Mouse (Mus musculus) midbrain, embryonic 11.5 days (tissue): ENCODE results near the gene Pam. TPM values are rescaled to one million over a fixed set of nuclear protein-coding genes. Genes with fewer than 3 reads are reported as not detected.

Experiments
- ATAC-seq: fragments of 200-750 bp; cut with Nextera tagmentation; 2 replicates; pipeline ENCODE4 v1.8.0; 2017; ENCODE audit warnings: moderate TSS enrichment, moderate library complexity; ENCODE audit not compliant: low FRiP score
- DNase-seq: peaks from one replicate; pipeline ENCODE4 v3.0.0; 2015; ENCODE audit warnings: low spot score; ENCODE audit errors: missing footprints
- H3K27ac ChIP-seq: fragments of 300-500 bp; sonication (generic); 2 replicates; pipeline ENCODE4 v1.5.1; 2014; ENCODE audit warnings: low read depth, low read length
- H3K27me3 ChIP-seq: fragments of 300-500 bp; sonication (generic); 2 replicates; pipeline ENCODE4 v1.6.1; 2014; ENCODE audit warnings: mild to moderate bottlenecking, low read length, moderate library complexity, mixed read lengths; ENCODE audit not compliant: control insufficient read depth, insufficient read depth
- H3K36me3 ChIP-seq: fragments of 300-500 bp; sonication (generic); 2 replicates; pipeline ENCODE4 v1.6.1; 2014; ENCODE audit warnings: mild to moderate bottlenecking, low read length, moderate library complexity, mixed read lengths; ENCODE audit not compliant: control insufficient read depth, insufficient read depth
- H3K4me1 ChIP-seq: fragments of 300-500 bp; sonication (generic); 2 replicates; pipeline ENCODE4 v1.6.1; 2014; ENCODE audit warnings: low read length; ENCODE audit not compliant: control insufficient read depth, insufficient read depth
- H3K4me2 ChIP-seq: fragments of 300-500 bp; sonication (generic); 2 replicates; pipeline ENCODE4 v1.6.1; 2014; ENCODE audit warnings: mild to moderate bottlenecking, moderate library complexity
- H3K4me3 ChIP-seq: fragments of 300-500 bp; sonication (generic); 2 replicates; pipeline ENCODE4 v1.5.1; 2014; ENCODE audit warnings: low read depth, low read length
- H3K9ac ChIP-seq: fragments of 300-500 bp; sonication (generic); 2 replicates; pipeline ENCODE4 v1.6.1; 2014; ENCODE audit warnings: low read length
- H3K9me3 ChIP-seq: fragments of 300-500 bp; sonication (generic); 2 replicates; pipeline ENCODE4 v1.6.1; 2016; ENCODE audit warnings: low read length; ENCODE audit not compliant: control insufficient read depth
- WGBS: fragments of 180-500 bp; shearing (Covaris S2); extraction: QIAGEN DNeasy Blood & Tissue Kit; methylation state at CpG from one replicate; pipeline ENCODE4 v1.1.7; 2014; 5-methylcytosine and 5-hydroxymethylcytosine counted together
- polyA plus RNA-seq: library from polyadenylated mRNA; unstranded; fragments of >200 nt; fragmentation: Nextera tagmentation; extraction: Ambion mirVana; gene quantifications from 2 replicates; pipeline ENCODE4 v1.2.1, GENCODE M21; 2014

The Pam gene
- polyA plus RNA-seq, 1 experiment from 2014 or later = 21.1 TPM

GRCm38 (mm10) chr1:98071436-98071835, 24.0 kb downstream of the Pam start:
- DNase-seq = peak; percentile 62
- Histone ChIP-seq H3K27me3 (no peaks in the 10 kb centered on the region), H3K36me3 (no peaks in the 10 kb centered on the region), H3K27ac (no peak overlapping the region), H3K9ac (no peak overlapping the region), H3K4me3 (no peak overlapping the region), H3K9me3 (no peaks in the 10 kb centered on the region; the same call in 1 of the 2 replicates), H3K4me1 (no peaks in the 10 kb centered on the region; the same call in 1 of the 2 replicates), H3K4me2 (no peak overlapping the region)
- 88% methylated on average over 9 of the region's 9 CpGs for WGBS
- ATAC-seq = no peak

- H3K4me1 ChIP-seq = no peaks in the 10 kb centered on the region; the same call in 1 of the 2 replicates
- H3K9me3 ChIP-seq = no peaks in the 10 kb centered on the region; the same call in 1 of the 2 replicates
- no peak overlapping the region for H3K4me3 ChIP-seq
- H3K27ac ChIP-seq = no peak overlapping the region
- no peak overlapping the region for H3K9ac ChIP-seq
- no peak overlapping the region for H3K4me2 ChIP-seq
- ATAC-seq (no peak), DNase-seq (peak; percentile 41)
- no peaks in the 10 kb centered on the region for H3K36me3 ChIP-seq
- 81% methylated on average over 5 of the region's 5 CpGs for WGBS
- no peaks in the 10 kb centered on the region for H3K27me3 ChIP-seq
These were observed 24.6 kb downstream of the Pam start for GRCm38 (mm10) chr1:98070743-98071325.

- no peaks in the 10 kb centered on the region for H3K36me3 ChIP-seq
- DNase-seq = no peak
- no peak overlapping the region for H3K9ac ChIP-seq
- H3K4me1 ChIP-seq = no peaks in the 10 kb centered on the region; the same call in 1 of the 2 replicates
- 95% methylated on average over 4 of the region's 4 CpGs for WGBS
- H3K9me3 ChIP-seq = no peaks in the 10 kb centered on the region; the same call in 1 of the 2 replicates
- no peaks in the 10 kb centered on the region for H3K27me3 ChIP-seq
- no peak overlapping the region for H3K27ac ChIP-seq
- H3K4me2 ChIP-seq = no peak overlapping the region
- no peak for ATAC-seq
- H3K4me3 ChIP-seq = no peak overlapping the region
These were observed 27.3 kb downstream of the Pam start for GRCm38 (mm10) chr1:98068177-98068576.

GRCm38 (mm10) chr1:98062074-98062473, 33.4 kb downstream of the Pam start:
- Histone ChIP-seq H3K9me3 (no peaks in the 10 kb centered on the region), H3K4me2 (no peak overlapping the region), H3K36me3 (no peaks in the 10 kb centered on the region), H3K27me3 (no peaks in the 10 kb centered on the region), H3K4me1 (peaks cover 3% of the 10 kb centered on the region; the same call in 1 of the 2 replicates), H3K27ac (no peak overlapping the region), H3K9ac (no peak overlapping the region), H3K4me3 (no peak overlapping the region)
- ATAC-seq (no peak), DNase-seq (no peak)
- WGBS = 73% methylated on average over 2 of the region's 2 CpGs

GRCm38 (mm10) chr1:98059401-98059800, 36.0 kb downstream of the Pam start:
- Histone ChIP-seq H3K9me3 (no peaks in the 10 kb centered on the region), H3K4me3 (no peak overlapping the region), H3K9ac (no peak overlapping the region), H3K27ac (no peak overlapping the region), H3K4me2 (no peak overlapping the region), H3K27me3 (no peaks in the 10 kb centered on the region), H3K4me1 (peaks cover 8% of the 10 kb centered on the region; the same call in 1 of the 2 replicates), H3K36me3 (no peaks in the 10 kb centered on the region)
- ATAC-seq (no peak), DNase-seq (no peak)
- WGBS = 89% methylated on average over 1 of the region's 1 CpGs

GRCm38 (mm10) chr1:98056996-98057945, 38.2 kb downstream of the Pam start:
- 62% methylated on average over 11 of the region's 11 CpGs for WGBS
- Histone ChIP-seq H3K9me3 (no peaks in the 10 kb centered on the region), H3K9ac (no peak overlapping the region), H3K4me3 (no peak overlapping the region), H3K27ac (no peak overlapping the region), H3K4me2 (no peak overlapping the region), H3K36me3 (no peaks in the 10 kb centered on the region), H3K4me1 (peaks cover 12% of the 10 kb centered on the region; the same call in 1 of the 2 replicates), H3K27me3 (no peaks in the 10 kb centered on the region)
- ATAC-seq (no peak), DNase-seq (no peak)

- Histone ChIP-seq H3K27me3 (no peaks in the 10 kb centered on the region), H3K27ac (no peak overlapping the region), H3K9me3 (no peaks in the 10 kb centered on the region), H3K9ac (no peak overlapping the region), H3K4me2 (no peak overlapping the region), H3K4me3 (no peak overlapping the region), H3K36me3 (no peaks in the 10 kb centered on the region), H3K4me1 (peaks cover 12% of the 10 kb centered on the region; the same call in 1 of the 2 replicates)
- DNase-seq (peak; percentile 85), ATAC-seq (no peak)
- WGBS = 82% methylated on average over 6 of the region's 6 CpGs
These were observed 39.2 kb downstream of the Pam start for GRCm38 (mm10) chr1:98056277-98056676.

- no peak for DNase-seq
- no peak overlapping the region for H3K9ac ChIP-seq
- 96% methylated on average over 8 of the region's 8 CpGs for WGBS
- H3K4me2 ChIP-seq = no peak overlapping the region
- H3K9me3 ChIP-seq = no peaks in the 10 kb centered on the region
- no peaks in the 10 kb centered on the region for H3K27me3 ChIP-seq
- no peak for ATAC-seq
- no peaks in the 10 kb centered on the region for H3K36me3 ChIP-seq
- H3K27ac ChIP-seq = no peak overlapping the region
- peaks cover 14% of the 10 kb centered on the region for H3K4me1 ChIP-seq
- no peak overlapping the region for H3K4me3 ChIP-seq
These were observed 39.9 kb downstream of the Pam start for GRCm38 (mm10) chr1:98055591-98055990.

- peak; percentile 84 for ATAC-seq
- no peak overlapping the region for H3K9ac ChIP-seq
- H3K27me3 ChIP-seq = no peaks in the 10 kb centered on the region
- peaks cover 19% of the 10 kb centered on the region for H3K4me1 ChIP-seq
- 16% methylated on average over 3 of the region's 3 CpGs for WGBS
- no peak overlapping the region for H3K4me3 ChIP-seq
- DNase-seq = peak; percentile 89
- no peaks in the 10 kb centered on the region for H3K36me3 ChIP-seq
- H3K9me3 ChIP-seq = no peaks in the 10 kb centered on the region
- no peak overlapping the region for H3K4me2 ChIP-seq
- no peak overlapping the region for H3K27ac ChIP-seq
These were observed 41.5 kb downstream of the Pam start for GRCm38 (mm10) chr1:98053994-98054393.
